Mouse (Mus musculus) gastrocnemius, adult 2 months (tissue): Measurements from ENCODE around the gene Ogfod1. TPM values are rescaled to one million over a fixed set of nuclear protein-coding genes. Genes with fewer than 3 reads are reported as not detected.

ENCODE experiments used
- DNase-seq: peaks from one replicate; pipeline ENCODE4 v3.0.0; 2022
- H3K27ac ChIP-seq: fragments of 200-600 bp; 2 replicates; pipeline ENCODE4 v1.8.1; 2022; ENCODE audit warnings: mild to moderate bottlenecking
- H3K4me3 ChIP-seq: fragments of 200-600 bp; 2 replicates; pipeline ENCODE4 v1.8.1; 2022; ENCODE audit warnings: mild to moderate bottlenecking, moderate library complexity
- CTCF ChIP-seq: fragments of 200-600 bp; IDR thresholded peaks from 2 replicates; pipeline ENCODE4 v1.8.1; 2022; ENCODE audit warnings: antibody characterized with exemption, mild to moderate bottlenecking, moderate library complexity
- intact Hi-C: fragments of 180-260 bp; cut with DNase I; formaldehyde crosslinking; loops from one replicate; pipeline ENCODE4 v1.15.1; 2025
- total RNA-seq, 2 experiments: library from RNA; stranded (reverse); gene quantifications; 2 replicates each; pipeline ENCODE4 v1.2.3; 2021

The Ogfod1 gene
- total RNA-seq, 2 experiments from 2014 or later, result 23.0 to 27.4 TPM

GRCm38 (mm10) chr8:94094281-94094680 lies 57.3 kb downstream of the Ogfod1 start:
- Histone ChIP-seq H3K27ac (no peak overlapping the region), H3K4me3 (no peak overlapping the region)
- DNase-seq, result no peak
- TF ChIP-seq CTCF, result peak; percentile 30
- intact Hi-C loops, result no loop called here

- Histone ChIP-seq H3K4me3 (peak within 1 kb of the TSS; percentile 79), H3K27ac (peak within 1 kb of the TSS; percentile 92)
- peak; percentile 55 for TF ChIP-seq CTCF
- intact Hi-C loops, result loop anchor here (2.0 kb wide), 1 partner anchor 54 kb away; the partner anchor contains the start of gene Mt3
- peak; percentile 100 for DNase-seq
These were observed 61.3 kb downstream of the Ogfod1 start, which contains the start of gene Bbs2 for GRCm38 (mm10) chr8:94098081-94098974. TSS of gene Bbs2 (minus strand) at chr8:94098928.

GRCm38 (mm10) chr8:94098996-94099395 lies 62.0 kb downstream of the Ogfod1 start:
- Histone ChIP-seq H3K27ac (peak overlapping the region; percentile 92), H3K4me3 (peak overlapping the region; percentile 79)
- DNase-seq, result no peak
- intact Hi-C loops, result loop anchor here (2.0 kb wide), 1 partner anchor 54 kb away; the partner anchor contains the start of gene Mt3
- no peak for TF ChIP-seq CTCF

GRCm38 (mm10) chr8:94104146-94104545 lies 67.1 kb downstream of the Ogfod1 start:
- TF ChIP-seq CTCF, result peak; percentile 9; the same call in 1 of the 2 replicates
- intact Hi-C loops, result loop anchor here (5.0 kb wide), 1 partner anchor 93 kb away; no protein-coding TSS in a partner anchor
- DNase-seq, result no peak
- Histone ChIP-seq H3K4me3 (no peak overlapping the region), H3K27ac (no peak overlapping the region)

- no peak for TF ChIP-seq CTCF
- Histone ChIP-seq H3K4me3 (no peak overlapping the region), H3K27ac (no peak overlapping the region)
- intact Hi-C loops, result no loop called here
- DNase-seq, result peak; percentile 51
These were observed 70.9 kb downstream of the Ogfod1 start for GRCm38 (mm10) chr8:94107871-94108270.

GRCm38 (mm10) chr8:94109396-94109795 lies 72.4 kb downstream of the Ogfod1 start:
- intact Hi-C loops, result no loop called here

GRCm38 (mm10) chr8:94109835-94110234 lies 72.8 kb downstream of the Ogfod1 start:
- Histone ChIP-seq H3K4me3 (no peak overlapping the region), H3K27ac (no peak overlapping the region)
- DNase-seq, result no peak
- TF ChIP-seq CTCF, result peak; percentile 29; the same call in 1 of the 2 replicates
- intact Hi-C loops, result no loop called here

More at GRCm38 (mm10) chr8:94109396-94109795, 72.4 kb downstream of the Ogfod1 start:
- TF ChIP-seq CTCF, result no peak
- Histone ChIP-seq H3K4me3 (no peak overlapping the region), H3K27ac (no peak overlapping the region)
- DNase-seq, result no peak

- no peak overlapping the region for H3K4me3 ChIP-seq
- DNase-seq, result no peak
- no peak for TF ChIP-seq CTCF
- peak overlapping the region; percentile 25; the same call in 1 of the 2 replicates for H3K27ac ChIP-seq
- intact Hi-C loops, result no loop called here
These were observed 73.7 kb downstream of the Ogfod1 start for GRCm38 (mm10) chr8:94110526-94111177.

- intact Hi-C loops, result no loop called here
- no peak for DNase-seq
- Histone ChIP-seq H3K4me3 (no peak overlapping the region), H3K27ac (no peak overlapping the region)
- no peak for TF ChIP-seq CTCF
These were observed 76.4 kb downstream of the Ogfod1 start for GRCm38 (mm10) chr8:94113435-94113834.

GRCm38 (mm10) chr8:94113972-94114371 lies 77.0 kb downstream of the Ogfod1 start:
- intact Hi-C loops, result no loop called here
- Histone ChIP-seq H3K4me3 (no peak overlapping the region), H3K27ac (no peak overlapping the region)
- TF ChIP-seq CTCF, result no peak
- no peak for DNase-seq

Other genes starting within 250 kb of the Ogfod1 start
- gene Gnao1, start 227.2 kb upstream of the Ogfod1 start, total RNA-seq, result 1 to 10 TPM; 7.5 to 7.7 TPM
- 100 to 1,000 TPM in 1 of 2 experiments, 10 to 100 TPM in 1; 97.5 to 101 TPM for gene Amfr, start 24.4 kb upstream of the Ogfod1 start, total RNA-seq
- gene Nudt21, start 167 bp upstream of the Ogfod1 start, total RNA-seq, result 10 to 100 TPM in 1 of 2 experiments, 1 to 10 TPM in 1; 8.0 to 15.0 TPM
- gene Bbs2, start 61.7 kb downstream of the Ogfod1 start, total RNA-seq, result 1 to 10 TPM; 2.5 to 4.6 TPM
- gene Mt4, start 100.0 kb downstream of the Ogfod1 start, total RNA-seq, result not detected
- gene Mt3, start 115.4 kb downstream of the Ogfod1 start, total RNA-seq, result 1 to 10 TPM; 1.6 to 2.7 TPM
- 100 to 1,000 TPM; 103 to 148 TPM for gene Mt2, start 135.5 kb downstream of the Ogfod1 start, total RNA-seq
- 100 to 1,000 TPM; 120 to 127 TPM for gene Mt1, start 141.9 kb downstream of the Ogfod1 start, total RNA-seq
- 10 to 100 TPM in 1 of 2 experiments, 1 to 10 TPM in 1; 8.6 to 12.4 TPM for gene Nup93, start 177.4 kb downstream of the Ogfod1 start, total RNA-seq